12 mouse cellular contexts compared by ENCODE assay signal in genomic region chr12:85531638-85532037, GRCm38 (mm10). TPM values are rescaled to one million over a fixed set of nuclear protein-coding genes. Genes with fewer than 3 reads are reported as not detected.
A peak's percentile ranks its signal among the peaks of the same experiment; 100 is the strongest.
DNase-seq lines count a peak whose midpoint lies in the region; ATAC-seq and TF ChIP-seq lines count a peak whose summit lies in the region.
"Had no signal": no experiment of that assay in that cellular context is flagged by ENCODE, and none has a peak within 500 bp of the region (broad histone marks: within the 10 kb centered on the region; RNA-seq: fewer than 3 reads in every experiment).

No protein-coding gene starts in this region.

- H3K27me3 ChIP-seq in kidney, adult 2 months (replicated peaks; ENCODE audit: control insufficient read depth, insufficient read depth, low read length), result no peaks in the 10 kb centered on the region
- H3K27me3 ChIP-seq in kidney, embryonic 16.5 days (ENCODE audit: insufficient read depth, low read length), result no peaks in the 10 kb centered on the region
- no peaks in the 10 kb centered on the region for H3K27me3 ChIP-seq in forebrain, postnatal 0 days (ENCODE audit: insufficient read depth, low read length)
- H3K27me3 ChIP-seq: embryonic facial prominence, embryonic 12.5 days; limb, embryonic 15.5 days had no signal

- H3K4me3 ChIP-seq in kidney, adult 2 months (ENCODE audit: insufficient read depth, low read depth, low read length), result no peak overlapping the region
- no peak overlapping the region for H3K4me3 ChIP-seq in kidney, embryonic 16.5 days (ENCODE audit: low read length)
- H3K4me3 ChIP-seq in macrophage (ENCODE audit: inconsistent target), result no peak overlapping the region
- H3K4me3 ChIP-seq in forebrain, postnatal 0 days (ENCODE audit: low read depth, low read length), result no peak overlapping the region
- H3K4me3 ChIP-seq: embryonic facial prominence, embryonic 12.5 days; heart, embryonic 13.5 days; limb, embryonic 15.5 days had no signal

- H3K36me3 ChIP-seq in kidney, adult 2 months (ENCODE audit: control insufficient read depth, insufficient read depth, low read length), result no peaks in the 10 kb centered on the region
- H3K36me3 ChIP-seq in kidney, embryonic 16.5 days (ENCODE audit: insufficient read depth, low read length), result no peaks in the 10 kb centered on the region
- H3K36me3 ChIP-seq in macrophage (ENCODE audit: inconsistent target), result no peaks in the 10 kb centered on the region
- H3K36me3 ChIP-seq in forebrain, postnatal 0 days (ENCODE audit: insufficient read depth), result no peaks in the 10 kb centered on the region
- H3K36me3 ChIP-seq: embryonic facial prominence, embryonic 12.5 days; heart, embryonic 13.5 days; limb, embryonic 15.5 days had no signal

- no peak overlapping the region for H3K4me2 ChIP-seq in kidney, embryonic 16.5 days (replicated peaks; ENCODE audit: low read depth, low read length)
- H3K4me2 ChIP-seq in forebrain, postnatal 0 days (ENCODE audit: low read depth), result no peak overlapping the region
- H3K4me2 ChIP-seq: embryonic facial prominence, embryonic 12.5 days; heart, embryonic 13.5 days; limb, embryonic 15.5 days had no signal

- peaks cover 4% of the 10 kb centered on the region for H3K4me1 ChIP-seq in kidney, adult 2 months (ENCODE audit: control insufficient read depth, insufficient read depth, low read length)
- H3K4me1 ChIP-seq in kidney, embryonic 16.5 days (ENCODE audit: insufficient read depth, low read length), result 0 out of 2 replicates have a peak, but pooled peaks cover 7% of the 10 kb centered on the region
- no peaks in the 10 kb centered on the region for H3K4me1 ChIP-seq in forebrain, postnatal 0 days (ENCODE audit: insufficient read depth)
- H3K4me1 ChIP-seq: embryonic facial prominence, embryonic 12.5 days had no signal

- WGBS in kidney, adult 2 months, result 97% methylated on average over 1 of the region's 1 CpGs
- WGBS in kidney, embryonic 16.5 days, result 95% methylated on average over 1 of the region's 1 CpGs
- 100% methylated on average over 1 of the region's 1 CpGs for WGBS in macrophage (ENCODE audit: missing documents)
- WGBS in forebrain, postnatal 0 days, result 90% methylated on average over 1 of the region's 1 CpGs

- no peak for ATAC-seq in kidney, embryonic 16.5 days (ENCODE audit: low FRiP score, low TSS enrichment)
- ATAC-seq in forebrain, postnatal 0 days, result no peak

- no peaks in the 10 kb centered on the region for H3K9me3 ChIP-seq in kidney, embryonic 16.5 days (ENCODE audit: low read length)
- no peaks in the 10 kb centered on the region for H3K9me3 ChIP-seq in forebrain, postnatal 0 days (ENCODE audit: low read length)
- H3K9me3 ChIP-seq: embryonic facial prominence, embryonic 12.5 days; heart, embryonic 13.5 days; limb, embryonic 15.5 days had no signal

- TF ChIP-seq POLR2A in kidney, adult 2 months (IDR thresholded peaks at IDR 0.05; ENCODE audit: low read depth, low read length), result no peak

- H3K79me2 ChIP-seq in macrophage (ENCODE audit: inconsistent target), result no peaks in the 10 kb centered on the region

- 0 out of 2 replicates have a peak, but pooled peaks have one; percentile 2 for TF ChIP-seq CTCF in kidney, adult 2 months (conservative IDR thresholded peaks at IDR 0.05; ENCODE audit: insufficient read depth, insufficient read length, low read depth, low read length)
- no peak for TF ChIP-seq CTCF in forebrain, postnatal 0 days (IDR thresholded peaks at IDR 0.05; ENCODE audit: low read depth)

- no peak for DNase-seq in kidney, adult 2 months
- DNase-seq in A20 (ENCODE audit: low read depth, low spot score) (peak; percentile 48), R1 (ENCODE audit: low read depth, low spot score) (peak; percentile 39)
- no peak for DNase-seq in spleen, adult 18-20 months
- no peak for DNase-seq in forebrain, postnatal 0 days
- DNase-seq: cerebellum, adult 8-10 months; kidney, adult 11 months had no signal

- H3K27ac ChIP-seq in kidney, adult 2 months (ENCODE audit: insufficient read depth, low read depth, low read length), result no peak overlapping the region; the same call in 1 of the 2 replicates
- no peak overlapping the region for H3K27ac ChIP-seq in kidney, embryonic 16.5 days (ENCODE audit: low read length)
- H3K27ac ChIP-seq in macrophage, result peak overlapping the region; percentile 92; the same call in 1 of the 2 replicates
- no peak overlapping the region for H3K27ac ChIP-seq in forebrain, postnatal 0 days (ENCODE audit: low read depth, low read length)
- H3K27ac ChIP-seq: embryonic facial prominence, embryonic 12.5 days had no signal

- no peak overlapping the region for H3K9ac ChIP-seq in kidney, embryonic 16.5 days (replicated peaks; ENCODE audit: low read length)
- H3K9ac ChIP-seq in forebrain, postnatal 0 days, result no peak overlapping the region
- H3K9ac ChIP-seq: embryonic facial prominence, embryonic 12.5 days; heart, embryonic 13.5 days; limb, embryonic 15.5 days had no signal

RNA-seq across cellular contexts. Expression of gene Fos, which starts 57.9 kb away (rescaled TPM):
- 1.2 and 1.3 TPM in 2 replicates for polyA plus RNA-seq in kidney, adult 2 months (2012; rRNA removed)
- 2.7 and 3.5 TPM in 2 replicates for polyA plus RNA-seq in kidney, embryonic 16.5 days (2015; fragmentation: Nextera tagmentation; extraction: Ambion mirVana)
- total RNA-seq in macrophage (2018; cell fraction: chromatin; rRNA removed), result 1,000 to 10,000 TPM in 2 of 26 experiments, 100 to 1,000 TPM in 11, 10 to 100 TPM in 13; 13.7 to 1,974 (median 105) TPM
- total RNA-seq in macrophage (2018; cell fraction: cytosol; rRNA removed), result 1,000 to 10,000 TPM in 4 of 26 experiments, 100 to 1,000 TPM in 13, 10 to 100 TPM in 9; 10.4 to 2,234 (median 166) TPM
- total RNA-seq in macrophage (2018; cell fraction: nucleus; rRNA removed), result 1,000 to 10,000 TPM in 3 of 26 experiments, 100 to 1,000 TPM in 13, 10 to 100 TPM in 10; 15.4 to 1,140 (median 154) TPM
- 18.1 to 88.1 TPM (median 21.8 TPM) in 3 replicates for polyA plus RNA-seq in macrophage (2018)
- total RNA-seq in forebrain, postnatal 0 days (2014; rRNA removed), result 14.2 and 18.0 TPM in 2 replicates
- polyA plus RNA-seq in forebrain, postnatal 0 days (2015; fragmentation: Nextera tagmentation; extraction: Ambion mirVana), result 9.3 and 9.6 TPM in 2 replicates

Comparison
In these comparisons a context has a peak if more than half of its experiments do, and no peak if none do; other contexts are left out.
1. DNase-seq: peak in A20 (single experiment) and R1 (single experiment); none in kidney, adult 2 months (single experiment), spleen, adult 18-20 months (0 of 2) and forebrain, postnatal 0 days (single experiment).